Mouse (Mus musculus) heart, embryonic 14.5 days (tissue): ENCODE results near the gene Ermard. TPM values are rescaled to one million over a fixed set of nuclear protein-coding genes. Genes with fewer than 3 reads are reported as not detected.
"Not testable (repeated sequence)": the region's sequence is repeated elsewhere in the genome, so short reads cannot be mapped to it uniquely, and the experiment has no call there.

Experiments
- ATAC-seq: fragments of 200-750 bp; cut with Nextera tagmentation; 2 replicates; pipeline ENCODE4 v1.8.0; 2017; ENCODE audit warnings: low read depth, moderate TSS enrichment; ENCODE audit not compliant: insufficient number of reproducible peaks, insufficient read depth, low FRiP score
- H3K27ac ChIP-seq, 2 experiments: fragments of 200-500 bp in 1 of 2; fragments of 300-500 bp in 1 of 2; sonication (generic) in 1 of 2; replicated peaks in 1 of 2; 2 replicates each; pipeline ENCODE4 v1.5.1; 2012 to 2014; ENCODE audit warnings: low read depth in 2 of 2, low read length in 2 of 2, control low read depth in 1 of 2, mild to moderate bottlenecking in 1 of 2, mixed read lengths in 1 of 2; ENCODE audit not compliant: control insufficient read depth in 1 of 2, insufficient read depth in 1 of 2
- H3K27me3 ChIP-seq: fragments of 300-500 bp; sonication (generic); 2 replicates; pipeline ENCODE4 v1.6.1; 2014; ENCODE audit warnings: mild to moderate bottlenecking, low read length, control low read depth; ENCODE audit not compliant: control insufficient read depth, insufficient read depth
- H3K36me3 ChIP-seq: fragments of 300-500 bp; sonication (generic); 2 replicates; pipeline ENCODE4 v1.6.1; 2014; ENCODE audit warnings: mild to moderate bottlenecking, control low read depth, low read length, mixed read lengths; ENCODE audit not compliant: control insufficient read depth, insufficient read depth
- H3K4me1 ChIP-seq, 2 experiments: fragments of 200-500 bp in 1 of 2; fragments of 300-500 bp in 1 of 2; sonication (generic) in 1 of 2; 2 replicates each; pipeline ENCODE4 v1.6.1; 2012 to 2014; ENCODE audit warnings: low read length in 2 of 2, control low read depth in 1 of 2, mixed read lengths in 1 of 2; ENCODE audit not compliant: control insufficient read depth in 2 of 2, insufficient read depth in 2 of 2
- H3K4me2 ChIP-seq: fragments of 300-500 bp; sonication (generic); 2 replicates; pipeline ENCODE4 v1.6.1; 2014; ENCODE audit warnings: mild to moderate bottlenecking, low read length
- H3K4me3 ChIP-seq, 2 experiments: fragments of 200-500 bp in 1 of 2; fragments of 300-500 bp in 1 of 2; sonication (generic) in 1 of 2; 2 replicates each; pipeline ENCODE4 v1.5.1; 2012 to 2014; ENCODE audit warnings: low read length in 2 of 2, mild to moderate bottlenecking in 2 of 2, control low read depth in 1 of 2, low read depth in 1 of 2, moderate library complexity in 1 of 2; ENCODE audit not compliant: control insufficient read depth in 1 of 2, insufficient read depth in 1 of 2
- H3K9ac ChIP-seq: fragments of 300-500 bp; sonication (generic); 2 replicates; pipeline ENCODE4 v1.6.1; 2014; ENCODE audit warnings: mild to moderate bottlenecking, low read length
- H3K9me3 ChIP-seq: fragments of 300-500 bp; sonication (generic); 2 replicates; pipeline ENCODE4 v1.6.1; 2016; ENCODE audit warnings: low read length, control low read depth; ENCODE audit not compliant: control insufficient read depth
- WGBS: fragments of 180-500 bp; shearing (Covaris S2); extraction: QIAGEN DNeasy Blood & Tissue Kit; methylation state at CpG from one replicate; pipeline ENCODE4 v1.1.7; 2014; 5-methylcytosine and 5-hydroxymethylcytosine counted together
- polyA plus RNA-seq: library from polyadenylated mRNA; unstranded; fragments of >200 nt; fragmentation: Nextera tagmentation; extraction: Ambion mirVana; gene quantifications from 2 replicates; pipeline ENCODE4 v1.2.1, GENCODE M21; 2014

Gene Ermard
- polyA plus RNA-seq = 58.8 and 61.6 TPM in 2 replicates

DNA sequence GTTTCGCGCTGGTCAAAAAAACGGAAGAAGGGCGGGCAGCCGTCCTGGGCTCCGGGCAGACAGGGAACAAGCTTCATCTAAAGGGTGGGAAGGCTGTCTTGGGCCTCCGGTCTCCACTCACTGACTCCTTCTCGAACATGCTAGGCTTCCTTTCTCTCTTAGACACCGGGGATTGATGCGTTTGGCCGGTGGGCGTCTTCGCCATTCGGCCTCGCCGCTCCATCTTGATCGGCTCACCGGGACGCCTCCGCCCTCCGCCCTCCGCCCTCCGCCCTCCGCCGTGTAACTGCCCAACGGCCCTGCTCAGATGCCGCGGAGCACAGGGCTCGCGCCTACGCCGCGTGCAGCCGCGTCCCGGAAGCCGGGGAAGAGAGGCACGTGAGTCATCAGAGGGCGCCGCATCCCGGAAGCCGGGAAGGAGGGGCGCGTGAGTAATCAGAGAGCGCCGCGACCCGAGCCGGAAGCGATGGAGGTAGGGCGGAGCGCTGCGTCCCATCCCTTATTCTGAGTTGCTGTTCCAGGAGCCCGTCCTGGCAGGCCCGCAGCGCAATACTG lies at the start of gene Ermard, which contains the start of the genes Tcte3 and Gm3448:
TSS of gene Ermard (plus strand) at position 34 of the 555 bp plus-strand sequence.
TSS of gene Tcte3 (minus strand) at position 314 of the 555 bp plus-strand sequence.
TSS of gene Gm3448 (minus strand) at position 363 of the 555 bp plus-strand sequence.
- H3K4me2 ChIP-seq, H3K9me3 ChIP-seq, H3K36me3 ChIP-seq, H3K27me3 ChIP-seq, H3K27ac ChIP-seq, H3K9ac ChIP-seq, H3K4me3 ChIP-seq, H3K4me1 ChIP-seq: not testable (repeated sequence)
- WGBS = 0% methylated on average over 7 of the region's 56 CpGs
- ATAC-seq = peak; percentile 99

DNA sequence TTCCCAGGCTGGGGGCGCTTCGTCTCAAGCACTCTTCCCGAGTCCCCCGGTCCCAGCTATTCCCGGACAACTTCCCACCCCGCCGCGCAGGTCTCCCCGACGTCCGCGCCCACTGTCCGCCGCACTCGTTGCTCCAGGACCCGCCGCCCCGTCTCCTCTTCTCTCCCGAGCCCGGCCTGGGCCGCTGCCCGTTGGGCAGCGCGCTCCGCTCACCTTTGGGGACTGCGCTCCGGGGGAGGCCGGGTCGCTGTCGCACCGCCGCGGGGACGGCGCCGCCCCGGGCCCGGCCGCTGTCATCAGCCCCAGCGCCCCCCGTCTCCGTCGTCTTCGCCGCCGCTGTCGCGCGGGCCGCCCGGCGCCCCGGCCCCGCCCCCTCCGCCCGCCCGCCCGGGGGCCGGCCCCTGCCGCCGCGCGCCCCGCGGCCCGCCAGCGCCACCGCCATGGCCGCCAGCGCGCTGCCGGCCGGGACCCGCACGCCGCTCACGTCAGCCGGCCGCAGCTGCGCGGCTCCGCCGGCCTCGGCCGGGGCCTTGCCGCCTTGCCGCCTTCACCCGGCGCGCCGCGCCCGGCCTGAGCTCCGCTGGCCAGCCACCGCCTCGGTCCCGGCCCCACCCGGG lies 48.4 kb upstream of the Ermard start:
- not testable (repeated sequence) for H3K4me3 ChIP-seq, H3K36me3 ChIP-seq, H3K4me1 ChIP-seq, H3K9ac ChIP-seq, H3K4me2 ChIP-seq, H3K27ac ChIP-seq, H3K27me3 ChIP-seq, H3K9me3 ChIP-seq
- peak; percentile 80 for ATAC-seq
- WGBS = no CpG with 5 or more reads among the region's 98 CpGs

DNA sequence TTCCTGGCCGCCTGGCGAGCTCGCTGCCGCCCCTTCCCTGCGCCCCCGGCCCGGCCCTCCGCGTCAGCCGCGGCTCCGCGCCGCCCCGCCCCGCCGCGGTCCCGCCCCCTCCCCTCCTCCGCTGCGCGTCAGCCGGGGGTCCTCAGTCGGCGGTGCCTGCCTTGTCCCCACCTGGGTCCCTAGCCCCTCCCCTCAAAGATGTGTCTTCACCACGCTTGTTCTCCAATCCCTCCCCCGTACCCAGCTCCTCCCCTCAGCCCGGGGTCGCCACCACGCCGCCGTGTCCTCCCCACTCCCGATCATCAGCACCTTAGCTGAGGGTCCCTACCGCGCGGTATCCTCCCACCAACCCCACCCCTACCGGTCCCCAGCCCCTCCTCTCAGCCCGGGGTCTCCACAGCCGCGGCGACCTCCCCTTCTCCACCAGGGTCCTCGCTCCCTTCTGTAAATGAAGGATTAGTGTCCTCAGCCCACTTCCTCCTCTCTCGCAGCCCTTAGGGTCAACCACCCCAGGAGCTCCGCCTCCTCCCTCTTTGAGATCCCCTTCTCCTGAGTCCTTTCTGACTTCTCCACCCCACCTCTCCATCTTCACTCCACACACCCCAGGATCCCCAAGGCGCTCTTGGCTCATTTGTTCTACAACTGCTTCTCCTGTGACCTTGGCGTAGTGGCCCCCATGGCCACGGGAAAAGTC lies 47.7 kb upstream of the Ermard start:
- not testable (repeated sequence) for H3K36me3 ChIP-seq, H3K4me2 ChIP-seq, H3K27ac ChIP-seq, H3K9me3 ChIP-seq, H3K9ac ChIP-seq, H3K4me3 ChIP-seq, H3K4me1 ChIP-seq, H3K27me3 ChIP-seq
- ATAC-seq = peak; percentile 79
- no CpG with 5 or more reads among the region's 47 CpGs for WGBS

DNA sequence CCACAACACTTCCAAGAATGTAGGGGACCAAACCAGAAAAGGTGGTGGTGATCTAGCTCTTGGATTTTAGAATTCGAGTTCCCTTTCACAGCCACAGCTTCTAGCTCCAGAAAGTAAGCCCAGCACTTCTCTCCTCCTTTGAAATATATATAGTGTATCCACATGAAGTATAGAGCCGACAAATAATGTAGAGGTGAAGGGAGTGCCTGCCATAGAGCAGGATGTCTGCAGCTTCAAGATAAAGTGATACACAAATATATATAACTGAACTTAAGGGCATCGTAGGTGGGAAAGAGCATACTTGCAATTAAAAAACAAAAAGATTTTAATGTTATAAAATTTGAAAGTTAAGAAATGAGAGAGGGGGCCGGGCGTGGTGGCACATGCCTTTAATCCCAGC lies 46.9 kb upstream of the Ermard start:
- ATAC-seq = not testable (repeated sequence)
- WGBS = no CpG with 5 or more reads among the region's 5 CpGs

DNA sequence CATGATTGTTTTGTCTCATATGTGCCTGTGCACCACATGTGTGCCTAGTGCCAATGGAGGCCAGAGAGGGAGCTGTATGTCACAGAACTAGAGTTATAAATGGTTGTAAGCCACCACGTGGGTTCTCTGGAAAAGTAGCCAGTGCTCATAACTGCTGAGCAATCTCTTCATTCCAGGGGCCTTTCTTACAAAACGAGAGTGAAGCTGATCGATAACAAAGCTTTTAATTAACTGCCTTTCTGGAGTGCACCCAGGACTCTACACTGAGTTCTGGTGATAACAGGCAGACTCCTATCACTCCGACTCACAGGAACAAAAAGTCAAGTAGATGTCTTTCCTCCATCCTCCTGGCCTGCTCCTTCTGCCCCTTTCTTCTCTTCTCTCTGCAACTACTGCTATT lies 41.0 kb upstream of the Ermard start:
- ATAC-seq, H3K9me3 ChIP-seq: not testable (repeated sequence)
- no CpG with 5 or more reads among the region's 4 CpGs for WGBS

More for the DNA sequence above, 46.9 kb upstream of the Ermard start:
- H3K4me1 ChIP-seq, H3K36me3 ChIP-seq, H3K4me3 ChIP-seq, H3K27me3 ChIP-seq, H3K9ac ChIP-seq, H3K27ac ChIP-seq, H3K4me2 ChIP-seq, H3K9me3 ChIP-seq: not testable (repeated sequence)

DNA sequence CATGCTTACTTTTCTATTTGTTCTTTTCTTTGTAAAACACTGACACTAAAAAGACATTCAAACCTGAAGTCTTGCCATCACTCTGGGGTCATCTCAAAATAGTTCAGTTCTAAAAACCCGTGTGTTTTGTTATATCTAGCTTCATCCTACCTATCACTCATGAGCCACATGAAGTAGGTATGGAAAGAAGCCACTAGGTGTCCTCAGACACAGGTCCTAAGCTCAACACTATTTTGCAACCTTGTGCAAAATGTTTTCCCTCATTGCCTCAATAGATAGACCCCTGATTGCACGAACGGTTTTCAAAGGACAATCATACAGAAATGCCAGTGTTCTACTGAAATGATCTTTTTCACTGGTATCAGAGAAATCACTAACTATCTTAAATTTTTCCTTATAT lies 31.9 kb upstream of the Ermard start:
- H3K36me3 ChIP-seq, H3K9me3 ChIP-seq, H3K27ac ChIP-seq, H3K4me2 ChIP-seq, H3K9ac ChIP-seq, H3K27me3 ChIP-seq, H3K4me3 ChIP-seq, H3K4me1 ChIP-seq, ATAC-seq: not testable (repeated sequence)
- WGBS = no CpG with 5 or more reads among the region's 3 CpGs

More for the DNA sequence above, 41.0 kb upstream of the Ermard start:
- not testable (repeated sequence) for H3K9ac ChIP-seq, H3K4me2 ChIP-seq, H3K4me1 ChIP-seq, H3K36me3 ChIP-seq, H3K27me3 ChIP-seq, H3K27ac ChIP-seq, H3K4me3 ChIP-seq

DNA sequence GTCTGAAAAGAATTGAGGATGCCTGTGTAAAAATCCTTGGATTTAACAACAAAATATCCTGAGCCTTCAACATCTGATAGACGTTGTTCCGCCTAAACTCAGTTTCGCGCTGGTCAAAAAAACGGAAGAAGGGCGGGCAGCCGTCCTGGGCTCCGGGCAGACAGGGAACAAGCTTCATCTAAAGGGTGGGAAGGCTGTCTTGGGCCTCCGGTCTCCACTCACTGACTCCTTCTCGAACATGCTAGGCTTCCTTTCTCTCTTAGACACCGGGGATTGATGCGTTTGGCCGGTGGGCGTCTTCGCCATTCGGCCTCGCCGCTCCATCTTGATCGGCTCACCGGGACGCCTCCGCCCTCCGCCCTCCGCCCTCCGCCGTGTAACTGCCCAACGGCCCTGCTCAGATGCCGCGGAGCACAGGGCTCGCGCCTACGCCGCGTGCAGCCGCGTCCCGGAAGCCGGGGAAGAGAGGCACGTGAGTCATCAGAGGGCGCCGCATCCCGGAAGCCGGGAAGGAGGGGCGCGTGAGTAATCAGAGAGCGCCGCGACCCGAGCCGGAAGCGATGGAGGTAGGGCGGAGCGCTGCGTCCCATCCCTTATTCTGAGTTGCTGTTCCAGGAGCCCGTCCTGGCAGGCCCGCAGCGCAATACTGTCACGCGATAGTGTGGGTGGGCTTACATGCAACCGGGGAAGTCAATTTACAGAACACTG lies 31.1 kb upstream of the Ermard start, which contains the start of gene Gm3435:
TSS of gene Gm3435 (plus strand) at position 471 of the 708 bp plus-strand sequence.
- peak; percentile 97 for ATAC-seq
- not testable (repeated sequence) for H3K36me3 ChIP-seq, H3K9ac ChIP-seq, H3K4me2 ChIP-seq, H3K4me3 ChIP-seq, H3K27me3 ChIP-seq, H3K27ac ChIP-seq, H3K4me1 ChIP-seq, H3K9me3 ChIP-seq
- WGBS = no CpG with 5 or more reads among the region's 60 CpGs
